Comparison of ENCODE assay signal across 18 mouse cellular contexts in genomic region chr12:97899266-97899665, GRCm38 (mm10).
"Had no signal": no experiment of that assay in that cellular context is flagged by ENCODE, and none has a peak within 500 bp of the region (broad histone marks: within the 10 kb centered on the region; RNA-seq: fewer than 3 reads in every experiment).

No protein-coding gene starts in this region.

- H3K4me1 ChIP-seq: limb, embryonic 12.5 days; midbrain, embryonic 12.5 days had no signal

- ATAC-seq: liver, postnatal 0 days; lung, postnatal 0 days had no signal

- H3K9ac ChIP-seq: limb, embryonic 12.5 days; limb, embryonic 15.5 days; liver, embryonic 14.5 days; liver, postnatal 0 days; lung, embryonic 14.5 days; midbrain, embryonic 12.5 days had no signal

- H3K27me3 ChIP-seq: limb, embryonic 12.5 days; limb, embryonic 15.5 days; midbrain, embryonic 12.5 days had no signal

- H3K4me2 ChIP-seq: limb, embryonic 12.5 days; limb, embryonic 15.5 days; liver, embryonic 11.5 days; lung, embryonic 14.5 days; midbrain, embryonic 12.5 days had no signal

- DNase-seq: kidney, adult 9 months; kidney, postnatal 14 days; kidney, postnatal 4 days; left cerebral cortex, postnatal 4 days; liver, postnatal 0 days; lung, embryonic 14.5 days; right cerebral cortex, postnatal 4 days; thymus, adult 2 months; thymus, postnatal 14 days; thymus, postnatal 4 days had no signal

- H3K27ac ChIP-seq: limb, embryonic 12.5 days; limb, embryonic 15.5 days; liver, embryonic 14.5 days; macrophage; midbrain, embryonic 12.5 days; stomach, postnatal 0 days had no signal

- H3K36me3 ChIP-seq: limb, embryonic 12.5 days; limb, embryonic 15.5 days; midbrain, embryonic 12.5 days had no signal

- H3K9me3 ChIP-seq: limb, embryonic 12.5 days; limb, embryonic 15.5 days; midbrain, embryonic 12.5 days had no signal

- H3K4me3 ChIP-seq: limb, embryonic 12.5 days; limb, embryonic 15.5 days; midbrain, embryonic 12.5 days had no signal
